Mouse (Mus musculus) layer of hippocampus, adult 9-11 months (tissue): ENCODE results near the gene Lss.

Source experiments
- DNase-seq: peaks from one replicate; pipeline ENCODE4 v3.0.0; 2022

Lss gene

GRCm38 (mm10) chr10:76531375-76531774, at the start of gene Lss:
Gene Lss, plus strand, starts transcription at chr10:76531588.
- DNase-seq: peak; percentile 98

GRCm38 (mm10) chr10:76486302-76486701, 45.1 kb upstream of the Lss start:
- no peak for DNase-seq

GRCm38 (mm10) chr10:76488265-76488664, 43.1 kb upstream of the Lss start:
- DNase-seq: no peak

GRCm38 (mm10) chr10:76489205-76489604, 42.2 kb upstream of the Lss start:
- DNase-seq: no peak

- DNase-seq: no peak
These were observed 37.9 kb upstream of the Lss start for GRCm38 (mm10) chr10:76493527-76493926.

GRCm38 (mm10) chr10:76495501-76495900, 35.9 kb upstream of the Lss start:
- DNase-seq: no peak

- DNase-seq: peak; percentile 48
These were observed 35.0 kb upstream of the Lss start for GRCm38 (mm10) chr10:76496366-76496765.

- no peak for DNase-seq
These were observed 33.9 kb upstream of the Lss start for GRCm38 (mm10) chr10:76497522-76497921.

GRCm38 (mm10) chr10:76504271-76504943, 27.0 kb upstream of the Lss start:
- DNase-seq: no peak

- DNase-seq: no peak
These were observed 25.5 kb upstream of the Lss start for GRCm38 (mm10) chr10:76505865-76506264.

- DNase-seq: peak; percentile 27
These were observed 18.3 kb upstream of the Lss start for GRCm38 (mm10) chr10:76512965-76513583.

GRCm38 (mm10) chr10:76530922-76531321, 466 bp upstream of the Lss start:
- DNase-seq: no peak

- DNase-seq: no peak
These were observed 440 bp downstream of the Lss start for GRCm38 (mm10) chr10:76531828-76532227.

GRCm38 (mm10) chr10:76535526-76535925, 4.1 kb downstream of the Lss start:
- no peak for DNase-seq

GRCm38 (mm10) chr10:76537619-76538018, 6.2 kb downstream of the Lss start:
- no peak for DNase-seq

GRCm38 (mm10) chr10:76541336-76542085, 10.1 kb downstream of the Lss start:
- DNase-seq: no peak

- no peak for DNase-seq
These were observed 11.4 kb downstream of the Lss start for GRCm38 (mm10) chr10:76542636-76543375.

- no peak for DNase-seq
These were observed 15.2 kb downstream of the Lss start for GRCm38 (mm10) chr10:76546566-76546965.

- DNase-seq: no peak
These were observed 16.8 kb downstream of the Lss start for GRCm38 (mm10) chr10:76548218-76548617.

- no peak for DNase-seq
These were observed 19.1 kb downstream of the Lss start for GRCm38 (mm10) chr10:76550458-76550857.

- no peak for DNase-seq
These were observed 20.2 kb downstream of the Lss start for GRCm38 (mm10) chr10:76551556-76551955.

GRCm38 (mm10) chr10:76554061-76554460, 22.7 kb downstream of the Lss start:
- DNase-seq: no peak

GRCm38 (mm10) chr10:76561972-76562371, 30.6 kb downstream of the Lss start, which contains the start of gene Spatc1l:
Gene Spatc1l, plus strand, starts transcription at chr10:76562272.
- DNase-seq: no peak
